Mouse (Mus musculus): ENCODE measurements at regions not wholly inside any gene's neighbourhood (a gene's known extent, or its start where the extent isn't known, plus 50 kb on each side); places are given as distances from the start of the nearest gene placed in this dataset.

DNA sequence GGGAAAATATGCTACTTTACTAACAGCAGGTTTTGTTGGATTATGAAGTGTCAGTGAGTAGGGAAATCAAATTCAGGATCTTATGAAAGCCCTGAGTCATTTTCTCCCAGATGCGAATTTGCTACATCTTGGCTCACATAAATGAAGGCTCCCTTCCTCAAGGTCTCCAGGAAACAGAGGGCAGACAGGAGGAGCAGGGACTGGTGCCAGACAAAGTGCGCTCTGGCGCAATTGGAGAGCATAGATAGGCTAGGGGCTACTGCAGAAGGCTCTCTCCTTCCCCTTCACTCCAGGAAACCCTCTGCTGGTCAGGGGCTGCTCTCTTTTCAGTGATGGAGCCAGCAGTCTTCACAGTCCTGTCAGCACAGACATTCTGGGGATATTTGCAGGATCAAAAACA lies 634.1 kb downstream of the Zfp706 start:
- no peak for TF ChIP-seq CTCF (IDR thresholded peaks at IDR 0.05; ENCODE audit: extremely low read depth, insufficient read length, insufficient replicate concordance, low read depth, low read length)
- no peak for TF ChIP-seq POLR2A (IDR thresholded peaks at IDR 0.05; ENCODE audit: low read depth, low read length)

Data from small intestine, adult 2 months (tissue).